Mouse (Mus musculus): Measurements from ENCODE around the gene Slc10a7. TPM values are rescaled to one million over a fixed set of nuclear protein-coding genes. Genes with fewer than 3 reads are reported as not detected.

Slc10a7 gene
- polyA plus RNA-seq, 1 experiment from 2014 or later = 19.7 TPM

GRCm38 (mm10) chr8:78771256-78771655 lies 262.1 kb downstream of the Slc10a7 start:
- H3K4me2 ChIP-seq (replicated peaks) = 0 out of 2 replicates have a peak overlapping the region, but pooled peaks have one; percentile 0
- H3K9ac ChIP-seq = no peak overlapping the region
- 50% methylated on average over 7 of the region's 7 CpGs for WGBS
- H3K36me3 ChIP-seq = no peaks in the 10 kb centered on the region
- no peak overlapping the region for H3K4me3 ChIP-seq (replicated peaks)
- H3K4me1 ChIP-seq = no peaks in the 10 kb centered on the region
- H3K9me3 ChIP-seq (replicated peaks) = no peaks in the 10 kb centered on the region
- no peaks in the 10 kb centered on the region for H3K27me3 ChIP-seq
- no peak overlapping the region for H3K27ac ChIP-seq (replicated peaks)
- no peak for ATAC-seq (ENCODE audit: insufficient number of reproducible peaks, low FRiP score, low TSS enrichment, low read depth)

- H3K36me3 ChIP-seq = no peaks in the 10 kb centered on the region
- no peak overlapping the region for H3K27ac ChIP-seq (replicated peaks)
- no peak for ATAC-seq (ENCODE audit: insufficient number of reproducible peaks, low FRiP score, low TSS enrichment, low read depth)
- H3K4me2 ChIP-seq (replicated peaks) = no peak overlapping the region
- no peaks in the 10 kb centered on the region for H3K4me1 ChIP-seq
- no peaks in the 10 kb centered on the region for H3K9me3 ChIP-seq (replicated peaks)
- WGBS = 87% methylated on average over 9 of the region's 9 CpGs
- no peak overlapping the region for H3K9ac ChIP-seq
- no peaks in the 10 kb centered on the region for H3K27me3 ChIP-seq
- H3K4me3 ChIP-seq (replicated peaks) = no peak overlapping the region
Measured at GRCm38 (mm10) chr8:78776816-78777215, 267.7 kb downstream of the Slc10a7 start.

Other genes starting within 250 kb of the Slc10a7 start
- gene Pou4f2, start 72.7 kb upstream of the Slc10a7 start, polyA plus RNA-seq (2015; fragmentation: Nextera tagmentation; extraction: Ambion mirVana) = 0.07 TPM in 1 of 2 replicates, not detected in the other
- gene Rbmxl1, start 448 bp upstream of the Slc10a7 start, polyA plus RNA-seq (2015; fragmentation: Nextera tagmentation; extraction: Ambion mirVana) = 184 and 193 TPM in 2 replicates